Mouse (Mus musculus): Measurements from ENCODE around the gene Fam160b1. TPM values are rescaled to one million over a fixed set of nuclear protein-coding genes. Genes with fewer than 3 reads are reported as not detected.

Gene Fam160b1
- 10.8 and 14.0 TPM in 2 replicates for polyA plus RNA-seq (2012; rRNA removed)

DNA sequence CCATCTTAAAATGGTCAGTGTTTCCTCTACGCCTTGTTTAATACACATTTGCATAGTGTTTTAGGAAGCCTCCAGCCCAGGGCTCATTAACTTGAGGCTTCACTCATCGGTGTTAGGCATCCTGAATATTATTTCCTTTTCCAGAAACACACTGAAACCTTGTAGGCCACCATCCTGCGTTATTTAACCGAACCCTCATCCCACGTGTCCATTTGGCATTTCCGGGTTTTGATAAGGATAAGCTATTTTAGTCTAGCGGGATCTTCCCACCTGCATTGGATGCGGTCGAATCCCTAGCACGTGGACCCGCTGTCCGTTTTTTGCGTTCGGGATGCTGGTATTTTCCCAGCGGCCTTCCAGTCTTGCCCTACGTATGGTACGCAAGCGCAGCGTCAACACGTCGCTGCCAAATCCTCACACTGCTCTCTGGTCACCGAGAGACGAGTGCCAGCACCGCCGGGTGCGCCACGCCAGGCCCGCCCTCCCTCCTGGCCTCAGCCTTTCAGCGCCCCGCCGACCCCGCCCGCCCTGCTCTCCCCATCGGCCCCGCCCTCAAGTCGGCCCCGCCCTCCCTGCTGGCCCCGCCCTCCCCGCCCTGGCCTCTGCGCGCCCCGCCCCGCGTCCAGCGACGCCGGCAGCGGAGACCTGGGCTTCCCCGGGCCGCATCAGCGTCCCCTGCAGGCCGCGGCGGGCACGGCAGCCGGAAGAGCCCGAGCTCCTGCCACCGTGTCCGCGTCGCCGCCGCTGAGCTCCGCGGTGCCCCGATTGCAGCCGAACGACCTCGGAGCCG, at the start of gene Fam160b1:
Fam160b1 (plus strand) TSS at position 340 of the 790 bp plus-strand sequence.
- DNase-seq (ENCODE audit: low read depth), result no peak

- no peak for DNase-seq (ENCODE audit: low read depth)
These were observed 47.3 kb upstream of the Fam160b1 start for GRCm38 (mm10) chr19:57313226-57313625.

DNA sequence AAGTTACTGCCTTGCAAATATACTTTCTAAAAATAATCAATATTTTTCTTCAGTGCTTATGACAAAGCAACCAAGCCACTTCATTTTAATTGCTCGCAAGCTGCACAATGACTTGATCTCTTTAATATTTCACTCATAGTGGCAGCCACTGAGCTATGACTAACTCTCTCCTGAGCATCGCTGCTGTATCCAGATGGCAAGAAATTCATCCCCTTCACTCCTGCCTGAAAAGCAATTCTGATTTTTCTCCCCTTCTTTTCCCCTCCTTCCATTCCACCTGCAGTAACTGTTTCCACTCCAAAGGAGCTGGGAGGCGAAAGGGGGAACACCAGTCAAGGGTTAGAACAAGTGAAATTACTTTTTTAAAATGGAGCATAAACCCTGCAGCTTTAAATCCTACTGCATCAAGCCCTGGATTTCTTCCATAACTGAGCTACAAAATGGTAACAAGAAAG, 46.6 kb upstream of the Fam160b1 start:
- DNase-seq (ENCODE audit: low read depth), result no peak

DNA sequence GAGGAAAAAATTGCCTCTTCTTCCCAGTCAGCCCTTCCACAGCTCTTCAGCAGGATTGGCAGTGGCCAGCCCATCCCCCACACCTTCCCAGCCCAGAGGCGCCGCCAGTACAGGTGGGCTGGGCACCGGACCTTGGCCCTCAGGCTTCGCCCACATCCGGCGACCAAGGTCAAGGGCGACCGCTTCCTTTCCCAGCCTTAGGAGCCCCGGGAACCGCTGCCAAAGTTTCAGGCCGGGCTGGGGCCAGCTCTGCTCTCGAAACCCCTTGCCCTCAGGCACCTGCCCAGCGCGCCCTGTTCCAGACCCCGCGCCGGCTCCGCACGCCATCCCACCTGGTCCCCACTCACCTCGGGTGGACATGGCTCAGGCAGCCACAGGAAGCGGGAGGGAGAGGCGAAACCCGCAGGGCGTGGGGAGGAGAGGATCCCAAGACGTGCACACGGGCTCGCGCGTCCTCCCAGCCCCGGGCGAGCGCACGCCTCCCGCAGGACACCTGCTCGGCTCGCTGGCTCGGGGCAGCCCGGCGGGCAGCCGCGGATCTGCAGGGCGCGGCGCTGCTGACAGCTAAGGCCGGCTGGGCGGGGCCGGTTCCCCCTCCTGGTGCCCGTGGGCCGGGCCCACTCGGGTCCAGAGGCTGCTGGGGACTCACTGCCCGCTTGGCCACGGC, 46.0 kb upstream of the Fam160b1 start, which contains the start of gene Ablim1:
Ablim1 (minus strand) TSS at position 574 of the 667 bp plus-strand sequence.
- no peak for DNase-seq (ENCODE audit: low read depth)

DNA sequence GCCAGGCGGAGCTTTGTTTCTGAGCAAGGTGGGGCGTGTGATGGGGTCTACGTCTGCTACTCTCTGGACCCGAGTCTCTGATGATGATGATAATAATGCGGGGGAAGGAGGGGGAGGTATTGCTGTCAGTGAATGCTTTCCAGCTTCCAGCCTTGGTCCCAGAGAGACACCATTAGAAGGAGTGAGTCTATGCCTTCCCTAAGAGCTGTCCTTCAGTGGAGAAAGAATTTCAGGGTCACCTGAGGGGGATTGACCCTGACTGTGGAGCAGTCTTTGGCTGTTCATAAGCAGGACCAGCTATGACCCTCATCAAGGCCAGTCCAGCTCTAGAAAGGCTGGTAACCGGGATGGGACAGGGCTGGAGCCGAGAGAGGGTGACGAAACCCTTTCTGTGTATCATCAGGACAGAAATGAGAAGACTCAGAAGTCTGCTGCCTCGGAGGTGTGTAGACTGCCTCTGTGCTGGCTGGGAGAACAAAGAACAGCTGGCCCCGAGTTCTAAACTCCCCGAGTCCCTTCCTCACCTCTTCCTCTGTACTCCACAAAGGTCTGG, 45.4 kb upstream of the Fam160b1 start:
- no peak for DNase-seq (ENCODE audit: low read depth)

DNA sequence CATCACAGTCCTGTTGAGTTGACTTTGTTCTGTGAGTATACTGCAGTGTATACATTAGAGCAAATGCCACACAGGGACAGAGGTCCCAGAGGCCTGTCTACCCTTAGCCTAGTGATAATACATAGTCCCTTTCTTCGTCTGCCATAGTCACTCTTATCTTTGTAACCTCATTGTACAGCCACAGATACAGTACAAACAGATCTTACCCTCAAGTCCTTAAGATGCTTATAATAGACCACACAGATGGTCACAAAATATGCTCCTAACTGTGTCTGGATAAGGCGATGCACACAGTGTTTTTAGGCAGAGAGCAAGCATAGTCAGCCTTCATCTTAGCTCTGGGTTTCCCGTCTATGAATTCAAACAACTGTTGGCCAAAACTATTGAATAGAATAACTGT, 43.9 kb upstream of the Fam160b1 start:
- no peak for DNase-seq (ENCODE audit: low read depth)

GRCm38 (mm10) chr19:57320656-57321382, 39.7 kb upstream of the Fam160b1 start:
- no peak for DNase-seq (ENCODE audit: low read depth)

GRCm38 (mm10) chr19:57321839-57322238, 38.6 kb upstream of the Fam160b1 start:
- DNase-seq (ENCODE audit: low read depth), result no peak

GRCm38 (mm10) chr19:57322491-57322890, 38.0 kb upstream of the Fam160b1 start:
- DNase-seq (ENCODE audit: low read depth), result no peak

DNA sequence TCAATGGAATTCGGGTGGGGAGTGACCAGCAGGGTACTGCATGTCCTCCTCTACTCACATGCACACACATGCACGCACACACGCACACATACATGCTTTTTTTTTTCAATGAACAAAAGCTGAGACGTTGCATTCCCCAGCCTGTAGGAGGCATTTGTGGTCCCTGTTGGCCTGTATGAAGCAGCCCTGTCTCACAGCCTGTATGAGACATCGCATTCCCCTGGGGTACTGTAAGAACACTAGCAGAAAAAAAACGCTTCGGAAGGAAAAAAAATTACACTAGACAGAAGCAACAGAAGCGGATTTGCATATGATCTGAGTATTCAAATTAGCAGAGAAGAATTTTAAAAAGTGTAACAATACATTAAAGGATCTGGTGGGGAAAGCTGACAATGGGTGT, 37.4 kb upstream of the Fam160b1 start:
- DNase-seq (ENCODE audit: low read depth), result no peak

DNA sequence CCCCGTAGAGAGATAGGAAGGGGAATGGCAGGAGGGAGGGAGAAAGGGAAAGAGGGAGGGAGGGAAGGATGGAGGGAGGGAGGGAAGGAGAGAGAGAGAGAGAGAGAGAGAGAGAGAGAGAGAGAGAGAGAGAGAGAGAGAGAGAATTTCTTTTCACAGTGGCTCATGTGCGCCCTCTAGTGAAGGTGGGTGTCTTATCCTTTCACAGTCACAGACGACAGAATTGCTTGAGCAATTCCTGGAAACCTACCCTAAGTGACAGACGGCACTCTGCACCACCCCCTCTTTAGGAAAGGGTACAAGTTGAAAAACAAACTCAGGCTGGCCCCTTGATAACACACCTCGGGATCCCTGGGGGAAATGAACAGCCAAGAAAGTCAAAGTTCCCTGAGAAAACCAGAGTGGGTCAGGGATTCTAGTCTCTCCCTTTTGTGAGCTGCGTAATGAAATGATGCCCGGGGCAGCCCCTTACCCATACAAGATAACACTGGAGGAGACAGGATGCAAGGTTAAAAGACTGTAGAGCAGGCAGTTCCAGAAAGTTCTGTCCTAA, 34.7 kb upstream of the Fam160b1 start:
- no peak for DNase-seq (ENCODE audit: low read depth)

DNA sequence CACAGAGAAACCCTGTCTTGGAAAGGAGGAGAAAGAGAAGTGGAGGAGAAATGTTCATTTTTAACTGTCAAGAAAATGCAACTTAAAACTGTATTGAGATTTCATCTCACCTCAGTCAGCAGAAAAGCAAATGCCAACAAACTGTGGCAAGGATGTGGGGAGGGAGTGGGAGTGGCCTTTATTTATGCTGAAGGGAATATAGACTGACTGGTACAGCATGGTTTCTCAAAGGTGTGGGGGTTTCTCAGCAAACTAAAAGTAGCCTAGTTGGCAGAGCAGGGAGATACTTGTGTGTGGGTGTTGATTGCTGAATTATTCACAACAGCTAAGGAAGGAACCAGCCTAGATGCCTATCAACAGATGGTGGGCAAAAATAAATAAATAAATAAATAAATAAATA, 32.8 kb upstream of the Fam160b1 start:
- no peak for DNase-seq (ENCODE audit: low read depth)

- no peak for DNase-seq (ENCODE audit: low read depth)
These were observed 32.2 kb upstream of the Fam160b1 start for GRCm38 (mm10) chr19:57328269-57328668.

DNA sequence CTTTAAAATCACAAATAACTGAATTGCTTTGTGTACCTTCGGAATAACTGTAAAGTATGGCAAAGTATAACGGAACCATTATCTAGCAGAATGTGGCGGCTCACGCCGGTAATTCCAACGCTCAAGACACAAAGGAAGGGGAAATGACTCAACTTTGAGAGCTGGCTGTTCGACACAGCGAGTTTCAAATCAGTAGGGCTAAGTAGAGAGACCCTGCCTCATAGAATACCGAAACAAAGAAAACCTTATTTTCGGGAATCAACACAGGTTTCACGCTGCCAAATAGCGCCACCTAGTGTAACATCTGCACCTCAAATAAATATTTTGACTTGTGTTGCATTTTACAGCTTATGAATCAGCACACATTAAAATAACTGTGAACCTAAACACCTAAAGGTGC, 31.7 kb upstream of the Fam160b1 start:
- DNase-seq (ENCODE audit: low read depth), result no peak

DNA sequence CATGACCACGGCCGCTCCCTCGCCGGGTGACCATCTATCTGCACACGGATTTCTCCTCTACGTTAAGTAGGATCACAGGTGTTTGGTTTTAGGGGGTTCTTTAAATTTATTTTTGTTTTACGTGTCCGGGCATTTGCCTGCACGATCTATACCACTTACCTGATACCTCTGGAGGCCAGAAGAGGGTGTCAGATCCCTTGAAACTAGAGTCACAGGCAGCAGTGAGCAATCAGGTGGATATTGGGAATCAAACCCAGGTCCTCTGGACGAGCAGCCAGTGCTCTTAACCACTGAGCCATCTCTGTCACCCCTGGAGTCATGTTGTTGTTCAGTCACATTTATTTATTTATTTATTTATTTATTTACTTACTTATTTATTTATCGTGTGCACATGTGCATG, 30.2 kb upstream of the Fam160b1 start:
- DNase-seq (ENCODE audit: low read depth), result no peak

- no peak for DNase-seq (ENCODE audit: low read depth)
These were observed 29.2 kb upstream of the Fam160b1 start for GRCm38 (mm10) chr19:57331237-57331636.

GRCm38 (mm10) chr19:57333356-57333755, 27.1 kb upstream of the Fam160b1 start:
- DNase-seq (ENCODE audit: low read depth), result no peak

DNA sequence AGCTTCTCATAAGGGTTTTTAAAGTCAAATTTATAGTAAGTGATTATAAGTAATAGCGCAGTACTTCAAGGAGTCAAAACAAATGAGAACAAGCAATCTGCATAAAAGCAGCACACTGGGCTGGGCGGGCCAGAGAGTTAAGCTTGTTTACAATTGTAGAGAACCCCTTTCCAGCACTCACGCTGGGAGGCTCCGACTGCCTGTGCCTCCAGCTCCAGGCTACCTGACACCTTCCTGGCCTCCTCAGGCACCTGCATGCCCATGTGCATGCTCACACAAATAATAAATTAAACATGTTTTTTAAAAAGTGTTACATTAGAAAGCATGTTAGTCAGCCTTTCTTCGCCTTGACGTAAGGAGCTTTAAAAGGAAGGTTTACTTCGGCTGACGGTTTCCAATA, 25.3 kb upstream of the Fam160b1 start:
- DNase-seq (ENCODE audit: low read depth), result no peak

GRCm38 (mm10) chr19:57339281-57339864, 21.1 kb upstream of the Fam160b1 start:
- DNase-seq (ENCODE audit: low read depth), result no peak

- no peak for DNase-seq (ENCODE audit: low read depth)
These were observed 19.4 kb upstream of the Fam160b1 start for GRCm38 (mm10) chr19:57340900-57341742.

Data from gonadal fat pad, adult 2 months (tissue).